28 mouse cellular contexts compared by ENCODE assay signal in the genomic region with DNA sequence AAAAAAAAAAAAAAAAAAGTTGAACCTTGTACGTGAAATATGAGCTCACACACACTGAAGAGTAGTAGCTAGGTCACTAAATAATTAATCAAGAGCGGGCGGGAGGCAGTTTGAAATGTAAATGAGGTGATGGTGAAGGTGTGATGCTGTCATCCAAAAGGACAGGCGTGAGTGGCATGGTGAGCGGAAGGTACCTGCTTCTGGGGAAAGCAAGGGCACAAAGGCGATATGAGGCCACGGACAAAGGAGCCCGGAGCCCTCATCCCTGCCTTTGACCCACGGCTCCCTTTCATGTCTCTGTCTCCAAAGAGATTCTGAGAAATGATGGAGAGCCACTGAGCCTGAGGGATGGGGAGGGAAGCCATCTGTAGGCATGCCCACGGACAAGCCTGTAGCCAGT.
DNase-seq lines count a peak whose midpoint lies in the region; ATAC-seq and TF ChIP-seq lines count a peak whose summit lies in the region.
"Had no signal": no experiment of that assay in that cellular context is flagged by ENCODE, and none has a peak within 500 bp of the region (broad histone marks: within the 10 kb centered on the region; RNA-seq: fewer than 3 reads in every experiment).

No protein-coding gene starts in this region.

- no peak for TF ChIP-seq POLR2A in cerebellum, adult 2 months (IDR thresholded peaks at IDR 0.05; ENCODE audit: borderline replicate concordance, insufficient read depth, low read length)

- 0 out of 2 replicates have a peak, but pooled peaks have one; percentile 38 for ATAC-seq in midbrain, embryonic 12.5 days (ENCODE audit: low FRiP score, low read depth)
- peak; percentile 49 for ATAC-seq in midbrain, postnatal 0 days (ENCODE audit: low FRiP score)
- ATAC-seq: activated CD4-positive, CD25-positive, alpha-beta regulatory T cell, adult 4 months; CD4-positive, CD25-positive, alpha-beta regulatory T cell, adult 4 months; forebrain, embryonic 13.5 days; hindbrain, postnatal 0 days had no signal

- H3K9me3 ChIP-seq in midbrain, embryonic 12.5 days = no peaks in the 10 kb centered on the region
- H3K9me3 ChIP-seq in midbrain, postnatal 0 days (ENCODE audit: low read length) = no peaks in the 10 kb centered on the region
- H3K9me3 ChIP-seq: embryonic facial prominence, embryonic 10.5 days; embryonic facial prominence, embryonic 15.5 days; forebrain, embryonic 13.5 days; hindbrain, embryonic 12.5 days; intestine, embryonic 15.5 days; liver, embryonic 15.5 days; neural tube, embryonic 13.5 days had no signal

- H3K9ac ChIP-seq in midbrain, embryonic 12.5 days (replicated peaks) = no peak overlapping the region
- no peak overlapping the region for H3K9ac ChIP-seq in midbrain, postnatal 0 days (replicated peaks; ENCODE audit: low read length, poor library complexity, severe bottlenecking)
- H3K9ac ChIP-seq: embryonic facial prominence, embryonic 15.5 days; forebrain, embryonic 13.5 days; hindbrain, embryonic 12.5 days; intestine, embryonic 15.5 days; liver, embryonic 15.5 days; lung, embryonic 14.5 days; neural tube, embryonic 13.5 days had no signal

- H3K27ac ChIP-seq in midbrain, embryonic 12.5 days (replicated peaks) = no peak overlapping the region
- no peak overlapping the region for H3K27ac ChIP-seq in midbrain, postnatal 0 days (ENCODE audit: low read depth, low read length)
- H3K27ac ChIP-seq in cerebellum, adult 2 months (ENCODE audit: insufficient read depth, low read length) = no peak overlapping the region
- H3K27ac ChIP-seq: embryonic facial prominence, embryonic 10.5 days; embryonic facial prominence, embryonic 15.5 days; forebrain, embryonic 13.5 days; hindbrain, embryonic 12.5 days; hindbrain, postnatal 0 days; intestine, embryonic 15.5 days; liver, embryonic 15.5 days; neural tube, embryonic 13.5 days had no signal

- 57% methylated on average over 10 of the region's 10 CpGs for WGBS in midbrain, embryonic 12.5 days
- 40% methylated on average over 10 of the region's 10 CpGs for WGBS in midbrain, postnatal 0 days
- 65% methylated on average over 10 of the region's 10 CpGs for WGBS in cerebellum, adult 2 months

- no peak overlapping the region for H3K4me3 ChIP-seq in midbrain, embryonic 12.5 days
- H3K4me3 ChIP-seq in midbrain, postnatal 0 days (ENCODE audit: low read depth, low read length) = no peak overlapping the region
- no peak overlapping the region for H3K4me3 ChIP-seq in cerebellum, adult 2 months (replicated peaks; ENCODE audit: insufficient read depth, low read depth, low read length)
- H3K4me3 ChIP-seq: embryonic facial prominence, embryonic 10.5 days; embryonic facial prominence, embryonic 15.5 days; forebrain, embryonic 13.5 days; hindbrain, embryonic 12.5 days; intestine, embryonic 15.5 days; liver, embryonic 15.5 days; myocyte; neural tube, embryonic 13.5 days had no signal

- H3K4me2 ChIP-seq in midbrain, embryonic 12.5 days (replicated peaks) = no peak overlapping the region
- 0 out of 2 replicates have a peak overlapping the region, but pooled peaks have one; percentile 12 for H3K4me2 ChIP-seq in midbrain, postnatal 0 days (ENCODE audit: low read depth, low read length, poor library complexity, severe bottlenecking)
- H3K4me2 ChIP-seq: embryonic facial prominence, embryonic 15.5 days; forebrain, embryonic 13.5 days; hindbrain, embryonic 12.5 days; intestine, embryonic 15.5 days; liver, embryonic 15.5 days; neural tube, embryonic 13.5 days had no signal

- no peaks in the 10 kb centered on the region for H3K36me3 ChIP-seq in midbrain, embryonic 12.5 days
- no peaks in the 10 kb centered on the region for H3K36me3 ChIP-seq in midbrain, postnatal 0 days (ENCODE audit: insufficient read depth, low read length)
- H3K36me3 ChIP-seq: embryonic facial prominence, embryonic 10.5 days; embryonic facial prominence, embryonic 15.5 days; hindbrain, embryonic 12.5 days; intestine, embryonic 15.5 days; liver, embryonic 15.5 days; neural tube, embryonic 13.5 days had no signal

- TF ChIP-seq CTCF in midbrain, postnatal 0 days (IDR thresholded peaks at IDR 0.05) = no peak
- TF ChIP-seq CTCF in cerebellum, adult 2 months (IDR thresholded peaks at IDR 0.05; ENCODE audit: borderline replicate concordance, insufficient read depth, low read depth, low read length) = no peak

- peak; percentile 27 for DNase-seq in kidney, adult 9 months
- DNase-seq in kidney, adult 11 months = no peak
- DNase-seq in R1 (ENCODE audit: low read depth, low spot score) = peak; percentile 5
- no peak for DNase-seq in midbrain, postnatal 0 days (ENCODE audit: low spot score)
- DNase-seq in cerebellum, adult 2 months = no peak
- no peak for DNase-seq in c-Kit-positive CD71-positive TER-119-positive erythroid progenitor cells, embryonic 14.5 days (ENCODE audit: low spot score)
- DNase-seq: adrenal gland, adult 2 months; adrenal gland, postnatal 36 days; cerebellum, postnatal 10 days; gastrocnemius, postnatal 14 days; heart, postnatal 36 days; kidney, postnatal 14 days; left cerebral cortex, postnatal 4 days; lung, embryonic 14.5 days; lung, postnatal 14 days; thymus, postnatal 4 days had no signal

- no peaks in the 10 kb centered on the region for H3K27me3 ChIP-seq in midbrain, embryonic 12.5 days
- H3K27me3 ChIP-seq in midbrain, postnatal 0 days (ENCODE audit: insufficient read depth, low read length) = no peaks in the 10 kb centered on the region
- H3K27me3 ChIP-seq in cerebellum, adult 2 months (ENCODE audit: control insufficient read depth, insufficient read depth, low read length) = no peaks in the 10 kb centered on the region
- H3K27me3 ChIP-seq: embryonic facial prominence, embryonic 15.5 days; forebrain, embryonic 13.5 days; hindbrain, embryonic 12.5 days; intestine, embryonic 15.5 days; liver, embryonic 15.5 days; neural tube, embryonic 13.5 days had no signal

- H3K4me1 ChIP-seq in midbrain, embryonic 12.5 days = peaks cover 5% of the 10 kb centered on the region; the same call in 1 of the 2 replicates
- H3K4me1 ChIP-seq in midbrain, postnatal 0 days (ENCODE audit: insufficient read depth, low read length) = no peaks in the 10 kb centered on the region
- no peaks in the 10 kb centered on the region; the same call in 1 of the 2 replicates for H3K4me1 ChIP-seq in cerebellum, adult 2 months (ENCODE audit: control insufficient read depth, insufficient read depth, low read length)
- H3K4me1 ChIP-seq: embryonic facial prominence, embryonic 15.5 days; intestine, embryonic 15.5 days; liver, embryonic 15.5 days; neural tube, embryonic 13.5 days had no signal

Comparison
In these comparisons a context has a peak if more than half of its experiments do, and no peak if none do; other contexts are left out.
1. DNase-seq: peak in kidney, adult 9 months (single experiment) and R1 (single experiment); none in kidney, adult 11 months (single experiment), midbrain, postnatal 0 days (single experiment), cerebellum, adult 2 months (0 of 2) and c-Kit-positive CD71-positive TER-119-positive erythroid progenitor cells, embryonic 14.5 days (single experiment).